Mouse (Mus musculus) left cerebral cortex, postnatal 36 days (tissue): ENCODE data around the gene Mast1. TPM values are rescaled to one million over a fixed set of nuclear protein-coding genes. Genes with fewer than 3 reads are reported as not detected.
"Not testable (repeated sequence)": the region's sequence is repeated elsewhere in the genome, so short reads cannot be mapped to it uniquely, and the experiment has no call there.

ENCODE experiments used
- DNase-seq, 2 experiments: peaks; one replicate each; pipeline ENCODE4 v3.0.0; 2021 to 2022; ENCODE audit warnings: low spot score in 2 of 2, mixed read lengths in 1 of 2
- intact Hi-C: fragments of 180-260 bp; cut with DNase I; formaldehyde crosslinking; loops from one replicate; pipeline ENCODE4 v1.15.1; 2025
- total RNA-seq, 2 experiments: library from RNA; stranded (reverse); gene quantifications; 2 replicates each; pipeline ENCODE4 v1.2.3; 2021

Gene Mast1
- total RNA-seq, 2 experiments from 2014 or later, result 85.9 to 94.2 TPM

- intact Hi-C loops, result no loop called here
- DNase-seq, result no peak
Observed at GRCm38 (mm10) chr8:84913960-84914359, 23.2 kb downstream of the Mast1 start.

- intact Hi-C loops, result no loop called here
- DNase-seq, result no peak
Observed at GRCm38 (mm10) chr8:84913502-84913900, 23.7 kb downstream of the Mast1 start.

GRCm38 (mm10) chr8:84912895-84913501 is 24.2 kb downstream of the Mast1 start:
- peak; percentile 70 to 79 for DNase-seq
- intact Hi-C loops, result no loop called here

GRCm38 (mm10) chr8:84912391-84912790 is 24.8 kb downstream of the Mast1 start:
- no peak for DNase-seq
- intact Hi-C loops, result no loop called here

GRCm38 (mm10) chr8:84911854-84912253 is 25.3 kb downstream of the Mast1 start:
- intact Hi-C loops, result no loop called here

GRCm38 (mm10) chr8:84910551-84910950 is 26.6 kb downstream of the Mast1 start:
- DNase-seq, result no peak
- intact Hi-C loops, result no loop called here

More at GRCm38 (mm10) chr8:84911854-84912253, 25.3 kb downstream of the Mast1 start:
- no peak for DNase-seq

- no peak for DNase-seq
- intact Hi-C loops, result no loop called here
Observed at GRCm38 (mm10) chr8:84909949-84910348, 27.2 kb downstream of the Mast1 start.

GRCm38 (mm10) chr8:84909162-84909767 is 27.9 kb downstream of the Mast1 start:
- intact Hi-C loops, result no loop called here
- DNase-seq, result no peak

- DNase-seq, result peak; percentile 67 to 80
- intact Hi-C loops, result no loop called here
Observed at GRCm38 (mm10) chr8:84908421-84909161, 28.6 kb downstream of the Mast1 start, which contains the start of gene Dnase2a. TSS of gene Dnase2a (plus strand) at chr8:84908560.

GRCm38 (mm10) chr8:84907979-84908378 is 29.2 kb downstream of the Mast1 start:
- intact Hi-C loops, DNase-seq: not testable (repeated sequence)

- intact Hi-C loops, result no loop called here
- DNase-seq, result no peak
Observed at GRCm38 (mm10) chr8:84907493-84907892, 29.7 kb downstream of the Mast1 start.

- intact Hi-C loops, result no loop called here
- no peak for DNase-seq
Observed at GRCm38 (mm10) chr8:84907037-84907436, 30.1 kb downstream of the Mast1 start.

GRCm38 (mm10) chr8:84904351-84904750 is 32.8 kb downstream of the Mast1 start:
- intact Hi-C loops, result loop anchor here (5.0 kb wide), 1 partner anchor 47 kb away; the partner anchor contains the start of gene Farsa
- DNase-seq, result no peak

- intact Hi-C loops, result loop anchor here (5.0 kb wide), 1 partner anchor 46 kb away; the partner anchor contains the start of gene Farsa
- peak; percentile 90 to 91 for DNase-seq
Observed at GRCm38 (mm10) chr8:84902920-84903661, 34.1 kb downstream of the Mast1 start.

GRCm38 (mm10) chr8:84902367-84902919 is 34.7 kb downstream of the Mast1 start:
- DNase-seq, result no peak
- intact Hi-C loops, result loop anchor here (5.0 kb wide), 1 partner anchor 45 kb away; the partner anchor contains the start of gene Farsa

GRCm38 (mm10) chr8:84901752-84902151 is 35.4 kb downstream of the Mast1 start, which contains the start of gene Klf1:
TSS of gene Klf1 (plus strand) at chr8:84901928.
- intact Hi-C loops, result loop anchor here (5.0 kb wide), 1 partner anchor 44 kb away; the partner anchor contains the start of gene Farsa
- no peak for DNase-seq

GRCm38 (mm10) chr8:84901071-84901470 is 36.1 kb downstream of the Mast1 start:
- intact Hi-C loops, result loop anchor here (5.0 kb wide), 1 partner anchor 44 kb away; the partner anchor contains the start of gene Farsa
- no peak for DNase-seq

GRCm38 (mm10) chr8:84895963-84896362 is 41.2 kb downstream of the Mast1 start:
- DNase-seq, result no peak

GRCm38 (mm10) chr8:84893709-84894134 is 43.4 kb downstream of the Mast1 start, which contains the start of gene Gcdh:
TSS of gene Gcdh (minus strand) at chr8:84893921.
- DNase-seq, result peak; percentile 91 to 94
- intact Hi-C loops, result no loop called here

More at GRCm38 (mm10) chr8:84895963-84896362, 41.2 kb downstream of the Mast1 start:
- intact Hi-C loops, result no loop called here
